Mouse (Mus musculus) frontal cortex, postnatal 14 days (tissue): ENCODE data around the gene Olfr1493-ps1.

ENCODE experiments used
- DNase-seq, 2 experiments: peaks; one replicate each; pipeline ENCODE4 v3.0.0; 2022; ENCODE audit warnings: low spot score in 2 of 2

Olfr1493-ps1 gene

GRCm38 (mm10) chr19:13722978-13723377 is at the start of gene Olfr1493-ps1:
Gene Olfr1493-ps1 (plus strand): TSS chr19:13723278.
- DNase-seq: no peak

DNA sequence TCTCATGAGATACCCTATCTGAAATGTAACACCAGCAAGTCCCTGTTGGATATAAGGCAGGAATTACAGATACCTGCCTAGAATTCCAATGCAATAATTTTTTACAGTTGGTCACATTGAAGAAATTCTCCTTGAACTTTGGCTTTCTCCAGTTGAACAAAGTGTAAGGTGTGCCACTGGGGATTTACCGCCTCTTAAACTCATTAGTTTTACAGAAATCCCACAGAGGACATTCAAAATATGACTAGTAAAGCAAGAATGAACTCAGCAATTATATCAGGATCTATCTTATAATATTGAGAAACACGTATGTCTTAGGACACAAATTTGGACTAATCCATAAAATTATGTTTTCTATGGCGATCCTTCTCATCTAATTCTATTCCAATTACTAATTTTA is 26.1 kb upstream of the Olfr1493-ps1 start, which contains the start of gene Olfr1491:
Olfr1491 (plus strand) TSS at position 301 of the 400 bp plus-strand sequence.
- no peak for DNase-seq

GRCm38 (mm10) chr19:13739428-13739827 is 16.4 kb downstream of the Olfr1493-ps1 start, which contains the start of gene Olfr1494:
Gene Olfr1494 (plus strand): TSS chr19:13739728.
- no peak for DNase-seq

DNA sequence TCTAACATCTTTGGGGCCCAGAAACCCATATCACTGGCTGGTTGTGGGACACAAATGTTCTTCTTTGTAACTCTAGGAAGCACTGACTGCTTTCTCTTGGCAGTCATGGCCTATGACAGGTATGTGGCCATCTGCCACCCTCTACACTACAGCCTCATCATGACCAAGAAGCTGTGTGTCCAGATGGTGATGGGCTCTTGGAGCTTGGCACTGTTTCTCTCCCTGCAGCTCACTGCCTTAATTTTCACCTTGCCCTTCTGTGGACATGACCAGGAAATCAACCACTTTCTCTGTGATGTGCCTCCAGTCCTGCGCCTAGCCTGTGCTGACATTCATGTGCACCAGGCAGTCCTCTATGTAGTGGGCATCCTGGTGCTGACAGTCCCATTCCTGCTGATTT is 26.3 kb downstream of the Olfr1493-ps1 start:
- no peak for DNase-seq

- DNase-seq: no peak
Measured at GRCm38 (mm10) chr19:13764306-13764705, 41.2 kb downstream of the Olfr1493-ps1 start, which contains the start of gene Olfr1495. Gene Olfr1495 (plus strand): TSS chr19:13764606.

DNA sequence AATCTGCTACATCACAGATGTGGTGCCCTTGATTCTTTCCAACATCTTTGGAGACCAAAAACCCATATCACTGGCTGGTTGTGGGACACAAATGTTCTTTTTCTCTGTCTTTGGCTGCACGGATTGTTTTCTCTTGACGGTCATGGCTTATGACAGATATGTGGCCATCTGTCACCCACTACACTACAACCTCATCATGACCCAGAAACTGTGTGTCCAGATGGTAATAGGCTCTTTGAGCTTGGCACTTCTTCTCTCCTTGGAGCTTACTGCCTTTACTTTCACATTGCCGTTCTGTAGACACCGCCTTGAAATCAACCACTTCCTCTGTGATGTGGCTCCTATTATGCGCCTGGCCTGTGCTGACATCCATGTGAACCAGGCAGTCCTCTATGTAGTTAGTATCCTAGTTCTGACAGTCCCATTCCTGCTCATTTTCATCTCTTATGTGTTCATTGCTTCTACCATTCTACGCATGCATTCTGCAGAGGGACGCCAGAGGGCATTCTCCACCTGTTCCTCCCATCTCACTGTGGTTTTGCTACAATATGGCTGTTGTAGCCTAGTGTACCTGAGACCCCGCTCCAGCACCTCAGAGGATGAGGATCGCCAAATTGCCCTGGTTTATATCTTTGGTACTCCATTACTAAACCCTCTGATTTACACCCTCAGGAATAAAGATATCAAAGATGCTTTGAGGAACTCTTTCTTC is 45.6 kb downstream of the Olfr1493-ps1 start:
- no peak for DNase-seq

DNA sequence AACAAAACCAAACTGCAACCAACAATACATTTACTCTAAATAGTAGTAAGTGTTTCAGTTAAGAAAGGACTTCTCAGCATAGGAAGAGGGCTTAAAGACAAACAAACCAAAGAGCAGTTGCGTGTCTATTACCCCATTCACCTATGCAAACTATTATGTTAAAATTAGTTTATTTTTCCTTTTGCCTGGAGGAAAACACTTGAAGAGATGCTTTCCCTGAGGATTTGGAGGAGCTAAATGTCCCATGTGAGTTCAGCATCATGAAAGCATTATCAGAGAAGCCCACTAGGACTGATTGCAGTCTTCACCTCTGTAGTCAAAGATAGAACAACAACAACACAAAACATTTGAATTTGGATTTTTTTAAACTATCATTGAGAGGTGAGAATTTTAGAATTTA is 54.5 kb downstream of the Olfr1493-ps1 start, which contains the start of gene Olfr1496:
Olfr1496 (plus strand) TSS at position 301 of the 400 bp plus-strand sequence.
- no peak for DNase-seq
